Mouse (Mus musculus) MEL (cell line): Measurements from ENCODE around the gene Macrod2.

Experiments used
- CTCF ChIP-seq, 3 experiments: IDR thresholded peaks in 2 of 3; conservative IDR thresholded peaks in 1 of 3; 2 replicates each; pipeline ENCODE4 v1.5.1; 2011 to 2012; ENCODE audit warnings: low read length in 3 of 3, low read depth in 2 of 3, mild to moderate bottlenecking in 2 of 3, improper control_type of control experiment in 1 of 3, inconsistent platforms in 1 of 3, mixed read lengths in 1 of 3, moderate library complexity in 1 of 3; ENCODE audit not compliant: control insufficient read depth in 1 of 3, insufficient read depth in 1 of 3, poor library complexity in 1 of 3, severe bottlenecking in 1 of 3
- ELF1 ChIP-seq: IDR thresholded peaks from 2 replicates; pipeline ENCODE4 v1.6.1; 2014; ENCODE audit warnings: low read depth, mild to moderate bottlenecking, inconsistent platforms, low read length, improper control_type of control experiment, moderate library complexity

- TF ChIP-seq CTCF (IDR thresholded peaks at IDR 0.05 in 2 of 3, conservative IDR thresholded peaks at IDR 0.05 in 1 of 3; ENCODE audit: control insufficient read depth in 1 of 3, insufficient read depth in 1 of 3, low read depth in 2 of 3, low read length in 3 of 3, poor library complexity in 1 of 3, severe bottlenecking in 1 of 3) (no peak), ELF1 (no peak)
These were observed 1163.2 kb downstream of the Macrod2 start for GRCm38 (mm10) chr2:141558242-141558827.
